12 mouse cellular contexts compared by ENCODE assay signal in the genomic region with DNA sequence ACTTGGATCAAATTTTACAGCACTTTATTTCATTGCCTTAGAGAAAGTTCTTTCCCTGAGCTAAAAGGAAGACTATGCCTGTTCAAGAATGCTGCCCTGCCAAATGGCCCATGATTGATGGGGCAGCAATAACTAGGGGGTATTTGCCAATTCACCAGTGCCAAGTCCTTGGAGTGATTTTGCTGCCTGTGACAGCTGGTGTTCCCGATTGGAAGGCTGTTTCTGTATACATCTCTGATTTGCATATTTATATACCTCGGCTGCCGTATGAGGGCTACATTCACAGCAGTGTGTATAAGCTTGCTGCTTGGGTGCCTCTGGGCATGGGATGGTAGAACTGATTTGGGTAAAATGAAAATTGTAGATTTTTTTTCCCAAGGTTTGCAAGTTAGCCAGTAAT.
A peak's percentile ranks its signal among the peaks of the same experiment; 100 is the strongest.
DNase-seq lines count a peak whose midpoint lies in the region; ATAC-seq lines count a peak whose summit lies in the region.
"Had no signal": no experiment of that assay in that cellular context is flagged by ENCODE, and none has a peak within 500 bp of the region (broad histone marks: within the 10 kb centered on the region; RNA-seq: fewer than 3 reads in every experiment).

No protein-coding gene starts in this region.

- ATAC-seq in forebrain, embryonic 12.5 days (ENCODE audit: low FRiP score), result peak; percentile 75; the same call in 1 of the 2 replicates
- ATAC-seq in forebrain, embryonic 11.5 days (replicated peaks; ENCODE audit: low FRiP score), result no peak
- peak; percentile 72 for ATAC-seq in neural tube, embryonic 11.5 days (ENCODE audit: insufficient read depth, low FRiP score, low TSS enrichment)
- ATAC-seq in hindbrain, embryonic 12.5 days (ENCODE audit: low FRiP score), result peak; percentile 89

- 43% methylated on average over 3 of the region's 3 CpGs for WGBS in forebrain, embryonic 12.5 days
- 51% methylated on average over 3 of the region's 3 CpGs for WGBS in forebrain, embryonic 11.5 days
- WGBS in neural tube, embryonic 11.5 days, result 53% methylated on average over 3 of the region's 3 CpGs
- WGBS in hindbrain, embryonic 12.5 days, result 35% methylated on average over 3 of the region's 3 CpGs

- H3K4me3 ChIP-seq in forebrain, embryonic 12.5 days (replicated peaks), result no peak overlapping the region
- no peak overlapping the region for H3K4me3 ChIP-seq in forebrain, embryonic 11.5 days (ENCODE audit: low read depth, low read length)
- no peak overlapping the region for H3K4me3 ChIP-seq in neural tube, embryonic 11.5 days (ENCODE audit: low read depth, low read length)
- no peak overlapping the region for H3K4me3 ChIP-seq in hindbrain, embryonic 12.5 days
- H3K4me3 ChIP-seq: limb, embryonic 13.5 days; stomach, embryonic 15.5 days had no signal

- H3K9ac ChIP-seq in forebrain, embryonic 12.5 days, result no peak overlapping the region
- H3K9ac ChIP-seq in forebrain, embryonic 11.5 days (ENCODE audit: low read length), result no peak overlapping the region
- no peak overlapping the region for H3K9ac ChIP-seq in neural tube, embryonic 11.5 days (ENCODE audit: low read length)
- no peak overlapping the region for H3K9ac ChIP-seq in hindbrain, embryonic 12.5 days
- H3K9ac ChIP-seq: limb, embryonic 13.5 days; stomach, embryonic 15.5 days had no signal

- no peak overlapping the region for H3K4me2 ChIP-seq in forebrain, embryonic 12.5 days
- H3K4me2 ChIP-seq in forebrain, embryonic 11.5 days (ENCODE audit: low read depth, low read length, severe bottlenecking), result no peak overlapping the region
- H3K4me2 ChIP-seq in neural tube, embryonic 11.5 days (ENCODE audit: low read depth), result no peak overlapping the region
- no peak overlapping the region for H3K4me2 ChIP-seq in hindbrain, embryonic 12.5 days (replicated peaks)
- H3K4me2 ChIP-seq: limb, embryonic 13.5 days; stomach, embryonic 15.5 days had no signal

- no peaks in the 10 kb centered on the region for H3K27me3 ChIP-seq in forebrain, embryonic 12.5 days
- no peaks in the 10 kb centered on the region for H3K27me3 ChIP-seq in forebrain, embryonic 11.5 days (ENCODE audit: control insufficient read depth, insufficient read depth, low read length)
- no peaks in the 10 kb centered on the region for H3K27me3 ChIP-seq in neural tube, embryonic 11.5 days (ENCODE audit: control insufficient read depth, insufficient read depth, low read length)
- no peaks in the 10 kb centered on the region for H3K27me3 ChIP-seq in hindbrain, embryonic 12.5 days
- H3K27me3 ChIP-seq: limb, embryonic 13.5 days; stomach, embryonic 15.5 days had no signal

- DNase-seq in forebrain, embryonic 11.5 days (ENCODE audit: low spot score), result no peak
- DNase-seq in neural tube, embryonic 11.5 days (ENCODE audit: low spot score), result peak; percentile 15
- no peak for DNase-seq in neural tube, embryonic 10.5 days (ENCODE audit: extremely low spot score, low spot score)
- DNase-seq in retina, postnatal 1 day, result peak; percentile 32
- no peak for DNase-seq in spleen, postnatal 4 days (ENCODE audit: low spot score in 2 of 2)
- DNase-seq in embryo, embryonic 10 days (ENCODE audit: low spot score), result no peak
- DNase-seq: heart, adult 18-20 months; lung, postnatal 14 days had no signal

- no peaks in the 10 kb centered on the region for H3K36me3 ChIP-seq in forebrain, embryonic 12.5 days (replicated peaks)
- H3K36me3 ChIP-seq in forebrain, embryonic 11.5 days (ENCODE audit: control insufficient read depth, insufficient read depth, low read length), result no peaks in the 10 kb centered on the region
- H3K36me3 ChIP-seq in neural tube, embryonic 11.5 days (ENCODE audit: control insufficient read depth, insufficient read depth, low read length), result no peaks in the 10 kb centered on the region
- H3K36me3 ChIP-seq in hindbrain, embryonic 12.5 days, result no peaks in the 10 kb centered on the region
- H3K36me3 ChIP-seq: limb, embryonic 13.5 days; stomach, embryonic 15.5 days had no signal

- no peak overlapping the region for H3K27ac ChIP-seq in forebrain, embryonic 12.5 days
- H3K27ac ChIP-seq in forebrain, embryonic 11.5 days (ENCODE audit: low read depth, low read length), result no peak overlapping the region
- H3K27ac ChIP-seq in neural tube, embryonic 11.5 days (ENCODE audit: low read depth, low read length), result no peak overlapping the region
- no peak overlapping the region for H3K27ac ChIP-seq in hindbrain, embryonic 12.5 days
- H3K27ac ChIP-seq: limb, embryonic 13.5 days; stomach, embryonic 15.5 days had no signal

- H3K9me3 ChIP-seq in forebrain, embryonic 12.5 days, result no peaks in the 10 kb centered on the region
- no peaks in the 10 kb centered on the region for H3K9me3 ChIP-seq in forebrain, embryonic 11.5 days (ENCODE audit: control insufficient read depth, low read length)
- no peaks in the 10 kb centered on the region for H3K9me3 ChIP-seq in neural tube, embryonic 11.5 days (ENCODE audit: control insufficient read depth, low read length)
- no peaks in the 10 kb centered on the region for H3K9me3 ChIP-seq in hindbrain, embryonic 12.5 days (replicated peaks)
- H3K9me3 ChIP-seq: limb, embryonic 13.5 days; stomach, embryonic 15.5 days had no signal

- no peaks in the 10 kb centered on the region for H3K4me1 ChIP-seq in forebrain, embryonic 12.5 days
- H3K4me1 ChIP-seq in forebrain, embryonic 11.5 days (replicated peaks; ENCODE audit: control insufficient read depth, insufficient read depth, low read length), result no peaks in the 10 kb centered on the region
- no peaks in the 10 kb centered on the region for H3K4me1 ChIP-seq in neural tube, embryonic 11.5 days (ENCODE audit: control insufficient read depth, insufficient read depth, low read length)
- peaks cover 2% of the 10 kb centered on the region; the same call in 1 of the 2 replicates for H3K4me1 ChIP-seq in hindbrain, embryonic 12.5 days
- H3K4me1 ChIP-seq: limb, embryonic 13.5 days; stomach, embryonic 15.5 days had no signal

Comparison
In these comparisons a context has a peak if more than half of its experiments do, and no peak if none do; other contexts are left out.
1. DNase-seq: peak in neural tube, embryonic 11.5 days (single experiment) and retina, postnatal 1 day (single experiment); none in forebrain, embryonic 11.5 days (single experiment), neural tube, embryonic 10.5 days (single experiment), spleen, postnatal 4 days (0 of 2) and embryo, embryonic 10 days (single experiment).